Mouse (Mus musculus): ENCODE measurements around the gene Pln. TPM values are rescaled to one million over a fixed set of nuclear protein-coding genes. Genes with fewer than 3 reads are reported as not detected.

The Pln gene
- polyA plus RNA-seq, 1 experiment from 2014 or later: 1.0 TPM

DNA sequence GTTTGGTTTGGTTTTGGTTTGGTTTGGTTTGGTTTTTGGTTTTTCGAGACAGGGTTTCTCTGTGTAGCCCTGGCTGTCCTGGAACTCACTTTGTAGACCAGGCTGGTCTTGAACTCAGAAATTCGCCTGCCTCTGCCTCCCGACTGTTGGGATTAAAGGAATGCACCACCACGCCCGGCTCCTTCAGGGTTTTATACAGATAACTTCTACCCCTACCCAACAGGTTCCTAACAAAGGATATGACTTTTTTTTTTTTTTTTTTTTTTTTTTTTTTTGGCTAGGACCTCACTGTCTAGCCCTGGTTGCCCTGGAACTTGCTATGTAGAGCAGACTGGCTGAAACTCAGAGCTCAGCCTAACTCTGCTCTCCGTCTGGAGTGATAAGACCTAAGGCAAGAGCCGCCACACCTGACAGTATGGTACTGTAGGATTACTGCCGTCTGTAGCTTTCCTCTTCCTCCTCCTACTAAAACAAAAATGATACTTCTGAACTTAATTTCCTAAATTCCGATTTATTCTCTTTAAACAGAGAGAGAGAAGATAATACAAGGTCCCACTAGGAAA is 4.8 kb downstream of the Pln start:
- WGBS: 87% methylated on average over 9 of the region's 9 CpGs
- Histone ChIP-seq H3K4me1 (replicated peaks) (no peaks in the 10 kb centered on the region), H3K27me3 (no peaks in the 10 kb centered on the region), H3K4me2 (replicated peaks) (no peak overlapping the region), H3K9me3 (no peaks in the 10 kb centered on the region), H3K4me3 (replicated peaks) (no peak overlapping the region), H3K27ac (no peak overlapping the region), H3K36me3 (no peaks in the 10 kb centered on the region), H3K9ac (replicated peaks) (no peak overlapping the region)
- ATAC-seq: no peak

DNA sequence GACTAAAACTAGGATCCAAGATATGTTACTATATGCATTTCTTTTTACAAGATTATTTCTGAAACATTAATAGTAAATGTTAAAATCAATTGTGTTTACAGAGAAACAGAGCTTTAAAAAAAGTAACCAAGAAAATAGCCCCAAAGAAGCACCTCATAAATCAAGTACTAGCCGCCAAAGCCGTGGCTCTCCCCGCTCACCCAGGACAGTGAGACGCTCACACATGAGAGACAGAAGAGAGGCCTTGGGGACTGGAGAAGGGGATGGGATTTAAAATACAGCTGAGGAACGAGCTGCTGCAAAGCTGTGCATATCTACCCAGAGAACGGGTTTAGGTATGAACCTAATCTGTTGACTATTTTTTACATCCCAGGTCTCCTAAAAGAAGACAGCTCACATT is 5.9 kb downstream of the Pln start:
- no peak overlapping the region for H3K27ac ChIP-seq
- no peaks in the 10 kb centered on the region for H3K4me1 ChIP-seq (replicated peaks)
- ATAC-seq: no peak
- no peak overlapping the region for H3K9ac ChIP-seq (replicated peaks)
- WGBS: 87% methylated on average over 6 of the region's 6 CpGs
- H3K9me3 ChIP-seq: no peaks in the 10 kb centered on the region
- H3K4me2 ChIP-seq (replicated peaks): no peak overlapping the region
- H3K36me3 ChIP-seq: no peaks in the 10 kb centered on the region
- no peak overlapping the region for H3K4me3 ChIP-seq (replicated peaks)
- no peaks in the 10 kb centered on the region for H3K27me3 ChIP-seq

DNA sequence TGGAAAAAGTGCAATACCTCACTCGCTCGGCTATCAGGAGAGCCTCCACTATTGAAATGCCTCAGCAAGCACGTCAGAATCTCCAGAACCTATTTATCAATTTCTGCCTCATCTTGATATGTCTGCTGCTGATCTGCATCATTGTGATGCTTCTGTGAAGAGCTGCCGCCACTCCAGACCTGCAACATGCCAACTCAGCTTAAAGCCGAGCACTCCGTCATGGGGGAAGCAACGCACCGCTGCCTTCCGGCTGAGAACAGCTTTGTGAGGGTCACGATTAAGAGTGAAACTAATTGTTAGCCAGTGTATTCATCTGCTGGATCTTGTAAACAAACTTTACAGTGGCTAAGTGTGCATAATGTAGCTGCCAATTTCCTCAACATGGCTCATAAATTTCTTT is 6.4 kb downstream of the Pln start:
- Histone ChIP-seq H3K4me2 (replicated peaks) (no peak overlapping the region), H3K4me1 (replicated peaks) (no peaks in the 10 kb centered on the region), H3K4me3 (replicated peaks) (no peak overlapping the region), H3K27me3 (no peaks in the 10 kb centered on the region), H3K27ac (no peak overlapping the region), H3K36me3 (no peaks in the 10 kb centered on the region), H3K9me3 (no peaks in the 10 kb centered on the region), H3K9ac (replicated peaks) (no peak overlapping the region)
- ATAC-seq: no peak
- WGBS: 66% methylated on average over 10 of the region's 10 CpGs

- Histone ChIP-seq H3K9ac (replicated peaks) (no peak overlapping the region), H3K4me3 (replicated peaks) (no peak overlapping the region), H3K9me3 (no peaks in the 10 kb centered on the region), H3K4me2 (replicated peaks) (no peak overlapping the region), H3K4me1 (replicated peaks) (no peaks in the 10 kb centered on the region), H3K36me3 (no peaks in the 10 kb centered on the region), H3K27ac (no peak overlapping the region), H3K27me3 (no peaks in the 10 kb centered on the region)
- ATAC-seq: no peak
- 91% methylated on average over 4 of the region's 4 CpGs for WGBS
These were observed 8.0 kb downstream of the Pln start for GRCm38 (mm10) chr10:53345508-53345907.

- WGBS: 58% methylated on average over 3 of the region's 3 CpGs
- H3K27ac ChIP-seq: no peak overlapping the region
- H3K4me1 ChIP-seq (replicated peaks): no peaks in the 10 kb centered on the region
- H3K27me3 ChIP-seq: no peaks in the 10 kb centered on the region
- no peaks in the 10 kb centered on the region for H3K36me3 ChIP-seq
- H3K9ac ChIP-seq (replicated peaks): no peak overlapping the region
- H3K4me2 ChIP-seq (replicated peaks): no peak overlapping the region
- ATAC-seq: peak; percentile 43; the same call in 1 of the 2 replicates
- H3K4me3 ChIP-seq (replicated peaks): no peak overlapping the region
- no peaks in the 10 kb centered on the region for H3K9me3 ChIP-seq
These were observed 9.0 kb downstream of the Pln start for GRCm38 (mm10) chr10:53346506-53346905.

DNA sequence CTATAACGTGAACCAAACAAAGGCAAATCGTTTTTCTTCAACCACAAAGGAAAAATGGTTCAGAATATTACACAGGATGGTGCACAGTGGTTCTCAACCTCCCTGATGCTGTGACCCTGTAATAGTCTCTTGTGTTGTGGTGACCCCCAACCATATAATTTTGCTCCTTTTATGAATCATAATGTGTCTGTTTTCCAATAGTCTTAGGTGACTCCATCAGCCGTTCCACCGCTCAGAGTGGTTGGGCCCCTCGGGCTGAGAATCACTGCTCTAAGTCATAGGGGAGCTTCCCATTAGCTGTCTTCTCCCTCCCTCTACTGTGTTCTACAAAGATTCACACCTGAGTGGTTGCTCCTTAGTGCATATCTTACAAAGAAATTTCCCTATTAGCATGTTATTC is 9.4 kb downstream of the Pln start:
- Histone ChIP-seq H3K9me3 (no peaks in the 10 kb centered on the region), H3K4me2 (replicated peaks) (no peak overlapping the region), H3K36me3 (no peaks in the 10 kb centered on the region), H3K27me3 (no peaks in the 10 kb centered on the region), H3K4me3 (replicated peaks) (no peak overlapping the region), H3K9ac (replicated peaks) (no peak overlapping the region), H3K4me1 (replicated peaks) (no peaks in the 10 kb centered on the region), H3K27ac (no peak overlapping the region)
- whole genome bisulfite sequencing: 93% methylated on average over 5 of the region's 5 CpGs
- ATAC-seq: peak; percentile 41; the same call in 1 of the 2 replicates

- no peak overlapping the region for H3K27ac ChIP-seq
- no peak overlapping the region for H3K9ac ChIP-seq (replicated peaks)
- H3K9me3 ChIP-seq: no peaks in the 10 kb centered on the region
- no peaks in the 10 kb centered on the region for H3K27me3 ChIP-seq
- H3K4me2 ChIP-seq (replicated peaks): no peak overlapping the region
- H3K4me3 ChIP-seq (replicated peaks): no peak overlapping the region
- no peaks in the 10 kb centered on the region for H3K4me1 ChIP-seq (replicated peaks)
- no peaks in the 10 kb centered on the region for H3K36me3 ChIP-seq
- ATAC-seq: peak; percentile 79
- WGBS: 59% methylated on average over 10 of the region's 10 CpGs
These were observed 10.6 kb downstream of the Pln start for GRCm38 (mm10) chr10:53347787-53348755.

DNA sequence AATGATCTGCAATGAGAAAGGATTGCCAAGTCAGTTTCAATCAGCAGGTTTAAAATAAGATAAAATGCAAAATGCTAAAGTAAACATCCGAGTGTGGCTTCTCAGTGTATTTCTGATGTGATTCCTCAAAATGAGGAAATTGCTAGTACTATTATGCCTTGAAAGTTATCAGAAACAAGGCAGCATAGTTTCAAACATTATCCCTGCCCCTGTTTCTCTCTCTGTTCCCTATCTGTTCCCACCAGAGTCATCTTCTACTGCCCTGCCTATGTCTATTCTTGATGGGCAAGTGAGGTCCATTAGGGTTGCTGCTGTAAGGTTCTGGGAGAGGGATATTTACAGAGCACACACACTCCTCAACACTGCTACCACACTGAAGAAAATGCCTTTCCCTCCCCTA is 11.8 kb downstream of the Pln start:
- no peaks in the 10 kb centered on the region for H3K9me3 ChIP-seq
- H3K27ac ChIP-seq: no peak overlapping the region
- no peaks in the 10 kb centered on the region for H3K36me3 ChIP-seq
- no peaks in the 10 kb centered on the region for H3K27me3 ChIP-seq
- H3K9ac ChIP-seq (replicated peaks): no peak overlapping the region
- 95% methylated on average over 1 of the region's 1 CpGs for WGBS
- ATAC-seq: no peak
- H3K4me1 ChIP-seq (replicated peaks): no peaks in the 10 kb centered on the region
- no peak overlapping the region for H3K4me2 ChIP-seq (replicated peaks)
- no peak overlapping the region for H3K4me3 ChIP-seq (replicated peaks)

DNA sequence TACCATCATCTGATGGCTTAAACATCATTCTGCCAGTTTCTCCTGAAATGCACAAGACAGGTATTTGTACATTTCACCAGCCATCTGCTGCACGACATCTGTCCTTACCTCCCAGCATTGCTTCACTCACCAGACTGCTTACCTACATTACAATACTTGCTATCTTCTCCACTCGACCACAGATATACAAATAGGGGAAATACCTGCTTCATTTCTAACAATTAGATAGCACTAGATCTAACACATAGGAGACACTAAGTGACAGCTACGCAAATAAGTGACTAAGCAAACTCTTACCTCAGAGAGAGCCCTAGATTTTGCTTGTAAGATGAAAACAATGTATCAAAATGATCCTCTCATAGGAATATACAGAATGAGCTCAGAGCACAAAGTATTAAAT is 16.2 kb downstream of the Pln start:
- Histone ChIP-seq H3K4me1 (replicated peaks) (no peaks in the 10 kb centered on the region), H3K27me3 (no peaks in the 10 kb centered on the region), H3K4me2 (replicated peaks) (no peak overlapping the region), H3K36me3 (peaks cover 9% of the 10 kb centered on the region; the same call in 1 of the 2 replicates), H3K27ac (no peak overlapping the region), H3K4me3 (replicated peaks) (no peak overlapping the region), H3K9me3 (no peaks in the 10 kb centered on the region), H3K9ac (replicated peaks) (no peak overlapping the region)
- WGBS: 86% methylated on average over 3 of the region's 3 CpGs
- no peak for ATAC-seq

- H3K4me1 ChIP-seq (replicated peaks): 0 out of 2 replicates have a peak, but pooled peaks cover under 1% of the 10 kb centered on the region
- no peak overlapping the region for H3K9ac ChIP-seq (replicated peaks)
- H3K27me3 ChIP-seq: no peaks in the 10 kb centered on the region
- no peak overlapping the region for H3K27ac ChIP-seq
- WGBS: 94% methylated on average over 3 of the region's 3 CpGs
- H3K9me3 ChIP-seq: no peaks in the 10 kb centered on the region
- H3K36me3 ChIP-seq: peaks cover 9% of the 10 kb centered on the region; the same call in 1 of the 2 replicates
- no peak overlapping the region for H3K4me3 ChIP-seq (replicated peaks)
- no peak for ATAC-seq
- no peak overlapping the region for H3K4me2 ChIP-seq (replicated peaks)
These were observed 21.5 kb downstream of the Pln start for GRCm38 (mm10) chr10:53359016-53359415.

GRCm38 (mm10) chr10:53364311-53364710 is 26.8 kb downstream of the Pln start:
- no peaks in the 10 kb centered on the region for H3K9me3 ChIP-seq
- ATAC-seq: no peak
- no peak overlapping the region for H3K9ac ChIP-seq (replicated peaks)
- 0 out of 2 replicates have a peak, but pooled peaks cover 4% of the 10 kb centered on the region for H3K4me1 ChIP-seq (replicated peaks)
- H3K36me3 ChIP-seq: no peaks in the 10 kb centered on the region
- no peak overlapping the region for H3K4me3 ChIP-seq (replicated peaks)
- no peak overlapping the region for H3K4me2 ChIP-seq (replicated peaks)
- no peaks in the 10 kb centered on the region for H3K27me3 ChIP-seq
- no peak overlapping the region for H3K27ac ChIP-seq

GRCm38 (mm10) chr10:53367265-53367664 is 29.8 kb downstream of the Pln start:
- WGBS: 94% methylated on average over 2 of the region's 2 CpGs
- no peak overlapping the region for H3K4me3 ChIP-seq (replicated peaks)
- no peaks in the 10 kb centered on the region for H3K36me3 ChIP-seq
- H3K27ac ChIP-seq: no peak overlapping the region
- H3K27me3 ChIP-seq: no peaks in the 10 kb centered on the region
- H3K4me2 ChIP-seq (replicated peaks): no peak overlapping the region
- 0 out of 2 replicates have a peak, but pooled peaks cover 4% of the 10 kb centered on the region for H3K4me1 ChIP-seq (replicated peaks)
- peaks cover 4% of the 10 kb centered on the region for H3K9me3 ChIP-seq
- ATAC-seq: no peak
- no peak overlapping the region for H3K9ac ChIP-seq (replicated peaks)
